Mouse (Mus musculus) midbrain, embryonic 13.5 days (tissue): Measurements from ENCODE around the gene Fmo3. TPM values are rescaled to one million over a fixed set of nuclear protein-coding genes. Genes with fewer than 3 reads are reported as not detected.
A peak's percentile ranks its signal among the peaks of the same experiment; 100 is the strongest.

Experiments
- ATAC-seq: fragments of 200-750 bp; cut with Nextera tagmentation; 2 replicates; pipeline ENCODE4 v1.8.0; 2017; ENCODE audit warnings: mild to moderate bottlenecking, moderate TSS enrichment, moderate library complexity
- H3K27ac ChIP-seq: fragments of 300-500 bp; sonication (generic); 2 replicates; pipeline ENCODE4 v1.5.1; 2015; ENCODE audit warnings: inconsistent platforms, mild to moderate bottlenecking, moderate library complexity
- H3K27me3 ChIP-seq: fragments of 300-500 bp; sonication (generic); 2 replicates; pipeline ENCODE4 v1.6.1; 2015; ENCODE audit warnings: mild to moderate bottlenecking, inconsistent platforms
- H3K36me3 ChIP-seq: fragments of 300-500 bp; sonication (generic); 2 replicates; pipeline ENCODE4 v1.6.1; 2015; ENCODE audit warnings: mild to moderate bottlenecking, inconsistent platforms
- H3K4me1 ChIP-seq: fragments of 300-500 bp; sonication (generic); replicated peaks from 2 replicates; pipeline ENCODE4 v1.6.1; 2015; ENCODE audit warnings: inconsistent platforms
- H3K4me2 ChIP-seq: fragments of 300-500 bp; sonication (generic); replicated peaks from 2 replicates; pipeline ENCODE4 v1.6.1; 2015; ENCODE audit warnings: moderate library complexity, mild to moderate bottlenecking, inconsistent platforms
- H3K4me3 ChIP-seq: fragments of 300-500 bp; sonication (generic); replicated peaks from 2 replicates; pipeline ENCODE4 v1.5.1; 2015; ENCODE audit warnings: mild to moderate bottlenecking, inconsistent platforms
- H3K9ac ChIP-seq: fragments of 300-500 bp; sonication (generic); replicated peaks from 2 replicates; pipeline ENCODE4 v1.6.1; 2015; ENCODE audit warnings: mild to moderate bottlenecking, inconsistent platforms
- H3K9me3 ChIP-seq: fragments of 300-500 bp; sonication (generic); 2 replicates; pipeline ENCODE4 v1.6.1; 2016; ENCODE audit warnings: mild to moderate bottlenecking, inconsistent platforms
- WGBS: fragments of 180-500 bp; shearing (Covaris S2); methylation state at CpG from one replicate; pipeline ENCODE4 v1.1.7; 2015; 5-methylcytosine and 5-hydroxymethylcytosine counted together
- polyA plus RNA-seq: library from polyadenylated mRNA; unstranded; fragments of >200 nt; fragmentation: Nextera tagmentation; extraction: Ambion mirVana; gene quantifications from 2 replicates; pipeline ENCODE4 v1.2.1, GENCODE M21; 2015

Fmo3 gene
- polyA plus RNA-seq, result not detected in 2 replicates

DNA sequence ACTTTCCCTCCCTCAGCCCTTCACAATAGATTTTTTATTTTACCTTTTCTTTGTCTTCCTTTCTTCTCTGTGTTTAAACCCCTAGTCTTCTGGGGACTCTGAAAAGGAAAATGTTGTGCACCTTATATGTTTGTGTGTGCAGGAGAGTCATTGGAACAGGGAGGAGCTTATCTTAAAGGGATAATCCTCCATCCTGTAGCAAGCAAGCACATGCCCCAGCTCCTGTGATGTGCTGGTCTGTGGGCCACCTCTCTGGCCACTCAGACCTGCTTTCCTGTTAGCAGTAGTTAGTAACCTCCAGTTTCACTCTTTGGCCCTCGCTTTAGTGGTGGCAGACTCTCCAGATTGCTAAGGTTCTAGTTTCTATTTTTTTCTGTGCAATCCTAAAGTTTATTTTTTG lies at the start of gene Fmo3:
Gene Fmo3 (minus strand): TSS at position 101 of the 400 bp plus-strand sequence.
- WGBS, result 79% methylated on average over 1 of the region's 1 CpGs

DNA sequence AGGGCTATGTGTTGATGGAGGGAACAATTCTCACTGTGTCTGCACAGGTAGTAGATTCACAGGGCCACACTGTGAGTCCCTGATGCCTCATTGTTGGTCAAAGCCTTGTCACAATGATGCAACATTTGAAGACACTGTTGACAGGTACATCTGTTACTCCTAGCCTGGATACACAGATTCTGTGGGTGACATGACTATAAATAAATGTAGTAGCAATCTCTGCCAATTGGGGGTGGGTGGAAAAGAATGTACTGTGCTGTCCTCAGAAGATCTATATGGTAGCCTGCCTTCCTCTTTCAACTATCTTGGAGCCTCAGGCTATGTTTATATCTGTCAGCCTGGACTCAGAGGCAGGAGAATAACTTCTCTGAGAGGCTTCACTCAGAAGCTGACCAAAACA lies 38.7 kb upstream of the Fmo3 start:
- no peaks in the 10 kb centered on the region for H3K9me3 ChIP-seq
- H3K4me2 ChIP-seq, result no peak overlapping the region
- no peaks in the 10 kb centered on the region for H3K27me3 ChIP-seq
- no peak overlapping the region for H3K27ac ChIP-seq
- H3K9ac ChIP-seq, result no peak overlapping the region
- H3K36me3 ChIP-seq, result no peaks in the 10 kb centered on the region
- H3K4me3 ChIP-seq, result no peak overlapping the region
- no peak for ATAC-seq
- no peaks in the 10 kb centered on the region for H3K4me1 ChIP-seq

More for the DNA sequence above, at the start of gene Fmo3:
- Histone ChIP-seq H3K9ac (no peak within 1 kb of the TSS), H3K9me3 (no peaks in the 10 kb centered on the region), H3K4me2 (no peak within 1 kb of the TSS), H3K4me1 (no peaks in the 10 kb centered on the region), H3K36me3 (no peaks in the 10 kb centered on the region), H3K4me3 (no peak within 1 kb of the TSS), H3K27me3 (no peaks in the 10 kb centered on the region), H3K27ac (no peak within 1 kb of the TSS)
- no peak for ATAC-seq

DNA sequence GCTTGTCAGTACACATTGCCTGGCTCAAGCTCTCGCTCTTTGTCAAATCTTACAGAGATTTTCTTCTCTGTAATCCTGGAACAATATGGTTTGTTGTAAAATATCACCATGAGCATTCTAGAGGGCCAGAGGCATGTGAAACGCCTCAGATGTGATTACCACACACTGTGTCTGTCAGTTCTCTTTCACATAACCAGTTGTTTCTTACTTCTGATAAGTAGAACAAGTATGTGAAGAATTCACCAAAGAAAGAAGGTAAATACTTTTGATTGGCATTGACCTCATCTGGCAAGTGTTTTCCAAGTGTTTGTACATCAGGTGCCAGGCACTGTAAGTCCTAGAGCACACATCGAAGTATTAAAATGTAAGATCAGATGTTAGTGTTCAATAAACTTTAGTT lies 24.9 kb upstream of the Fmo3 start:
- H3K9ac ChIP-seq, result no peak overlapping the region
- no peaks in the 10 kb centered on the region for H3K36me3 ChIP-seq
- WGBS, result 69% methylated on average over 3 of the region's 3 CpGs
- ATAC-seq, result no peak
- H3K9me3 ChIP-seq, result no peaks in the 10 kb centered on the region
- no peak overlapping the region for H3K4me2 ChIP-seq
- H3K27ac ChIP-seq, result no peak overlapping the region
- H3K27me3 ChIP-seq, result no peaks in the 10 kb centered on the region
- H3K4me3 ChIP-seq, result no peak overlapping the region
- no peaks in the 10 kb centered on the region for H3K4me1 ChIP-seq

DNA sequence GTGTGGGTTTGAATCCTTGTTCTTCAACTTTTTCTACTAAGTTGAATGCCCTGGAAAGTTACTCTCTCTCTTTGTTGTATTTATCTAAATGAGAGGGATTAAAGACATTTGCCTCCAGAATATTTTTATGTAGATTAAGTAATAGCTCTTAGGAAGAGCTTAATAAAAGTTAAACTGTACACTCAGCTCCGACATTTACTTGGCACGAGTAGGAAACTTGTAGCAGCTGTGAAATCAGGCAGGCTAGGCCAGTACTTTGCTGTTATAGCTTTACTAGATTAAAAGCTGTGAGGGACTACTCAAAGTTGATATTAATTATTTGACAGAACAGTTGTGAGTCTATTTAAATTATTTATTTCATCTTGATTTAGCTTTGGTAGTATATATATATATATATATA lies 19.2 kb upstream of the Fmo3 start:
- Histone ChIP-seq H3K4me3 (no peak overlapping the region), H3K4me1 (no peaks in the 10 kb centered on the region), H3K36me3 (no peaks in the 10 kb centered on the region), H3K4me2 (no peak overlapping the region), H3K27me3 (no peaks in the 10 kb centered on the region), H3K9me3 (no peaks in the 10 kb centered on the region), H3K27ac (no peak overlapping the region), H3K9ac (no peak overlapping the region)
- ATAC-seq, result no peak
- 92% methylated on average over 2 of the region's 2 CpGs for WGBS

DNA sequence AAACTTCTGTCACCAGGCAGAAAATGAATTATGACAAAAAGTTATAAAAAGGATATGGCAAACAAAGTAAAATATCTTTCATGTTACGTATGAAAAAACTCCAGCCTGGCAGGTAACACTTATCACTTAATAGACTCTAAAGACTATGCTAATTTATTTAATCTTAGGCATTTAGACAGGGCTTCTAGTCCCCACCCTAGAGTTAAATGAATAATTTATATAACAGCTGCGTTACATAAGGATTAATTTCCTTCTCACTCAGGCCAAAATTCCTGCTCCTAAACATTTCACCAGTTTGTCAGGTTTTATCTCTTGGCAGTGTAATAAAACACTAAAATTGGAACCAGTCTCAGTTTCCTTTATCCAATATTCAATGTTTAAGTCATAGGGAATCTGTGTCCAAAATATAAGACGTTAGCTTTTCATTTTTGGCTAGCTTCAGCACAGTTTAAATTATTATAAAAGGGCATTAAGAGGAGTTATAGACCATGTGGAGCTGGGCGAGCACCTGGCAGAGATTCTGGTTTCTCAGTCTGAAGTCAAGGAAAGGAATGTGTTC lies 17.0 kb upstream of the Fmo3 start:
- no peak overlapping the region for H3K4me3 ChIP-seq
- WGBS, result 80% methylated on average over 4 of the region's 4 CpGs

DNA sequence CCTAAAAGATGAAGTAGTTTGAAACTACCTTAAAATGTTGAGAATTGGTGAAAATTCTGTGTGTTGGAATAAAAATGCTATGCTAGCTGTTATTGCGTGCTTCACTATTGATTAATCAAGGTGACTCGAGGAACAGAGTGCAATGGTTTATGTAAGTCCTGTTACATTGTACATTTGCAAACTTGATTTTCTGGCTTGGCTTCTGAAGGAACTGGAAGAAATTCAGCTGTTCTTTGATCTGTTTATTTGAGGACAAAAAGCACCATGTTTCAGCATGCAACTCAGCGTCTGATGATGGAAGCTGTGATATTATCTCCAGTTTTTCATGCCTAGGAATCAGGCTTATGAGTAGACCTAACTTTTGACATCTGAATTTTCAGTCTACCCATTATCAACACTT lies 3.2 kb upstream of the Fmo3 start:
- whole genome bisulfite sequencing, result 91% methylated on average over 3 of the region's 3 CpGs
- H3K4me2 ChIP-seq, result no peak overlapping the region
- H3K9me3 ChIP-seq, result no peaks in the 10 kb centered on the region
- H3K4me1 ChIP-seq, result no peaks in the 10 kb centered on the region
- no peak overlapping the region for H3K27ac ChIP-seq
- H3K4me3 ChIP-seq, result no peak overlapping the region
- no peaks in the 10 kb centered on the region for H3K27me3 ChIP-seq
- H3K9ac ChIP-seq, result no peak overlapping the region
- H3K36me3 ChIP-seq, result no peaks in the 10 kb centered on the region
- no peak for ATAC-seq

More for the DNA sequence above, 17.0 kb upstream of the Fmo3 start:
- no peak for ATAC-seq
- H3K9ac ChIP-seq, result no peak overlapping the region
- H3K36me3 ChIP-seq, result no peaks in the 10 kb centered on the region
- H3K4me2 ChIP-seq, result no peak overlapping the region
- H3K9me3 ChIP-seq, result no peaks in the 10 kb centered on the region
- H3K27me3 ChIP-seq, result no peaks in the 10 kb centered on the region
- no peak overlapping the region for H3K27ac ChIP-seq
- H3K4me1 ChIP-seq, result no peaks in the 10 kb centered on the region

DNA sequence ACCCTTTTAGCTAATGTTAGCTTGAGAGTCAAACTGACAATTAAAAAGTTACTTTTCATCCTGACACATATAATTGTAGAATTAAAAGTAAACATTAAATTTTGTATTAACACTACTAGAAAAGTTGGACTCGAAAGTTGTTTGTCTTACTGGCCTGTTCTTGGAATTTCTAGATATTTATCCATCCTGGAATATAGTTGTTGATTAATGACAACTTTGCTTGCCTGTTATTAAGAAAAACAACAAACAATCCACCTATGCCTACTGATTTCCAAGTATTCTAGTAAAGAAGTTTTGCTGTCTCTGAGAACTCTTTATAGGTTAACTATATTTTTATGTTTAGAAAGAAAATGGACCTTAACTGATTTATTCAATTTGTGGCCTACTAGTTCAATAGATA lies 2.4 kb upstream of the Fmo3 start:
- H3K9me3 ChIP-seq, result no peaks in the 10 kb centered on the region
- H3K27me3 ChIP-seq, result no peaks in the 10 kb centered on the region
- no peak overlapping the region for H3K27ac ChIP-seq
- H3K4me1 ChIP-seq, result no peaks in the 10 kb centered on the region
- no peak for ATAC-seq
- no peak overlapping the region for H3K4me2 ChIP-seq
- H3K4me3 ChIP-seq, result no peak overlapping the region
- no peak overlapping the region for H3K9ac ChIP-seq
- 94% methylated on average over 1 of the region's 1 CpGs for WGBS
- H3K36me3 ChIP-seq, result no peaks in the 10 kb centered on the region

DNA sequence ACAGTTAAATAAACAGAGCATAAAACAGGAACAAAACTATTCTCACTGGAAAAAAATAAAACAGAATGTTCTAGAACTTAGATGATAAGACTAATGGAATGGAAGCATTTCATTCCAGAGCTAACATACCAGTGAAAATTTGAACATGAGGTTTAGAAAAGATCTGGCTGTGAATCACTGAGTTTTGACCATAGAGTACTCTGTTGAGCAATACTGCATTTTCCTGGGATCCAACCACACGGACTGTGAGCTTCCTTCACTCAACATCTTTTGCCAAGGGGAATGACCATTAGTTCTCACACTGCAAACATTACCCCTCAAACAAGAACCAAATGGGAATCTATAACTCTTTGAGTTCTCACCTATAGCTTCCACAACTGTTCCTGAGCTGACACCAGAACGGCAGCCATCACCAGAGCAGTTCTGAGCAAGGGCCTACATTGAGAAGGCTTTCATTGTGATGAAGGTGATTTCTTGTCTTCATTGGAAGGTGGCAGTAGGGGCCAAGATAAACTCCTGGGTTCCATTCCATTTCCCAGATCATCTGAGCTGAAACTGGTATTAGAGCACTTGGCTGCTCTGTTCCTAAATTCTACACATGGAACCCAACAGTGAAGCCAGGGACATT lies 1.9 kb upstream of the Fmo3 start:
- Histone ChIP-seq H3K4me3 (no peak overlapping the region), H3K36me3 (no peaks in the 10 kb centered on the region), H3K9me3 (no peaks in the 10 kb centered on the region), H3K9ac (no peak overlapping the region), H3K27ac (no peak overlapping the region), H3K4me1 (no peaks in the 10 kb centered on the region), H3K27me3 (no peaks in the 10 kb centered on the region), H3K4me2 (no peak overlapping the region)
- no peak for ATAC-seq
- WGBS, result 90% methylated on average over 2 of the region's 2 CpGs

DNA sequence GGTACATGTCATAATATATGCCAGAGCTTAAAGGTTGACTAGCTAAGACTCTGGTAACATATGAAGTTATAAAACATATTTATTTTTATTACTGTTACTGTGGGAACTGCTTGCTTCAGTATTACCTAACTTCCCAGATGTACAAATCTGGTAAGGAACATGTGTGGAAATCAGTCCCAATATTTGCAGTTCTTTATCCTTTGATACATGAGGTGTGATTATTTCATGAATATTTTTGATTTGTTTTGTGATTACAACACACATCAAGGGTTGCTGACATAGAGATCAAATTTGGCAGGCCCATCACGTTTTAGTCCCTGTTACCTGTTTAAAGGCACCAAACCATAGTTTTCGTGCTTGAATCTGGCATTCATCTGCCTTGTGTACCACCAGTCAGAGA lies 20.8 kb downstream of the Fmo3 start:
- ATAC-seq, result no peak
- H3K36me3 ChIP-seq, result no peaks in the 10 kb centered on the region
- no peak overlapping the region for H3K4me3 ChIP-seq
- WGBS, result 70% methylated on average over 2 of the region's 2 CpGs
- H3K27me3 ChIP-seq, result no peaks in the 10 kb centered on the region
- H3K4me2 ChIP-seq, result no peak overlapping the region
- H3K9me3 ChIP-seq, result no peaks in the 10 kb centered on the region
- H3K27ac ChIP-seq, result no peak overlapping the region
- no peaks in the 10 kb centered on the region for H3K4me1 ChIP-seq
- H3K9ac ChIP-seq, result no peak overlapping the region

DNA sequence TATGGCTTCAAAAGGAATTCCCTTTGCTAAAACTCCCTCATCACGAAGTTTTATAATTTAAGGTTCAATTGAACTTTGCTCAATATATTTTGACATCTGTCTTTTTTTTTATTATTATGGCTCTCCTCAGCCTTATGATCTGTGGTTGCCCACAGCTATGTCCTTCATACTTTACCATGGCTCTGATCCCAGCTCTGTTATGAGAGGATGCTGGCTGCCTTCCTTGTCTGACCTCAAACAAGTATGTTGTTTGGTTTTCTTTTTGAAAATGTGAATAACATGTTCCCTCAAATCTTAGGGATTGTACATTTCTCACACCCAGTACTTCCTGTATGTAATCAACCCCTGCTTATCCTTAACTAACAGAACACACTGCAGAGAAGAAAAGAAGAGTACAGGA lies 26.9 kb downstream of the Fmo3 start:
- Histone ChIP-seq H3K9ac (no peak overlapping the region), H3K27ac (no peak overlapping the region), H3K27me3 (no peaks in the 10 kb centered on the region), H3K4me2 (no peak overlapping the region), H3K4me3 (no peak overlapping the region), H3K36me3 (no peaks in the 10 kb centered on the region), H3K9me3 (no peaks in the 10 kb centered on the region), H3K4me1 (no peaks in the 10 kb centered on the region)
- 92% methylated on average over 1 of the region's 1 CpGs for WGBS
- no peak for ATAC-seq

DNA sequence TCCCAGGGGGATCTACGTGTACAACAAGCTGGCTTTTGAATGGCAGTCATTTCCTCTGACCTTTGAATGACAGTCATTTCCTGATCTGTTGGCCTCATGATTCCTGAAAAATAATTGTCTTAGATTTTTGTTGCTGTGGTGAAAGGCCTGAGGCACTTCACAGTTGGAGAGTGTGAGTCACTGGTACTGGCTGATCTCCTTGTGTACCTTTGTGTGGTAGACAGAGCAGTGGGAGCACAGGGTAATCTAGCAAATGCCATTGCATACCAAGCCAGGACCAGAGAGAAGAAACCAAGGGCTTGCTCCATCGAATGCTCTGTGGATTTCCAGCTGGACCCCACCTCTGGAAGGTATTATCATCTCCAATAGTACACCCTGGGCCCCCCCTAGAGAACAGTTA lies 31.2 kb downstream of the Fmo3 start:
- peaks cover under 1% of the 10 kb centered on the region; the same call in 1 of the 2 replicates for H3K4me1 ChIP-seq
- no peaks in the 10 kb centered on the region for H3K36me3 ChIP-seq
- no peaks in the 10 kb centered on the region for H3K27me3 ChIP-seq
- H3K9ac ChIP-seq, result no peak overlapping the region
- no peaks in the 10 kb centered on the region for H3K9me3 ChIP-seq
- no peak overlapping the region for H3K4me2 ChIP-seq
- WGBS, result 69% methylated on average over 2 of the region's 2 CpGs
- no peak for ATAC-seq
- no peak overlapping the region for H3K27ac ChIP-seq
- no peak overlapping the region for H3K4me3 ChIP-seq

DNA sequence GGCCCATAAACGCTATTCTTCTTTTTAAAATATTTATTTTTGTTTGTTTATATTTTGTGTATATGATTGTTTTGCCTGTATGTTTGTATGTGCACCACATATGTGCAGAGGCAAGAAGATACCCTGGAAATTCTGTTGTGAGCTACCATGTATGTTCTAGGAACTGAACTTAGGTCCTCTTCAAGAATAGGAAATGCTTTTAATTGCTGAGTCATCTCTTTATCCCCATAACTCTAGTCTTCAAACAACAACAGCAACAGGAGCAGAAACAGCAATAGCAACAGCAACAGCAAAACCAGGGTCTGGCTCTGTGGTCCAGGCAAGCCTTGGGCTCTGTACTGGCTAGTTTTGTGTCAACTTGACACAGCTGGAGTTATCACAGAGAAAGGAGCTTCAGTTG lies 34.6 kb downstream of the Fmo3 start:
- Histone ChIP-seq H3K4me3 (no peak overlapping the region), H3K9me3 (no peaks in the 10 kb centered on the region), H3K4me1 (peaks cover 10% of the 10 kb centered on the region; the same call in 1 of the 2 replicates), H3K27ac (no peak overlapping the region), H3K27me3 (no peaks in the 10 kb centered on the region), H3K9ac (no peak overlapping the region), H3K36me3 (no peaks in the 10 kb centered on the region), H3K4me2 (no peak overlapping the region)
- ATAC-seq, result no peak
- WGBS, result 91% methylated on average over 1 of the region's 1 CpGs

DNA sequence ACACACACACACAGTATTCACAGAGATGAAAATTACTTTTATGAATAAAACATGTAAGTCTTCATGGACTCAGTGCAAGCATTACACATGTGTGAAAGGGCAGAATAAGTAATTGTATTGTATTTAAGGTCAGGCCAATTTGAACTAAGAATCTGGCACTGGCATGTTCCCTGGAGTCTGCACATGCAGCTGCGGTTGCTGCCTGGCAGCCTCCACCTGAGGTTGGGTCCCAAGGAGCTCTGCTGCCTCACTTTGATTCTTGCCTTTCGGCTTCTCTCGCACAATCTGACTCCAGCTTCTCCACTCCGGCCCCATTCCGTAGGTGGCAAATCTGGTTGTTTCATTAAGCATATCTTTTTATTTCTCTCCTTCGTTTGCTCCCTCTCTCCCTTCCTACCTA lies 36.4 kb downstream of the Fmo3 start:
- Histone ChIP-seq H3K4me1 (peaks cover 10% of the 10 kb centered on the region; the same call in 1 of the 2 replicates), H3K9me3 (no peaks in the 10 kb centered on the region), H3K4me2 (no peak overlapping the region), H3K9ac (no peak overlapping the region), H3K27me3 (no peaks in the 10 kb centered on the region), H3K4me3 (no peak overlapping the region), H3K36me3 (no peaks in the 10 kb centered on the region), H3K27ac (no peak overlapping the region)
- 78% methylated on average over 6 of the region's 6 CpGs for WGBS
- ATAC-seq, result peak; percentile 69
